Mouse (Mus musculus): ENCODE measurements at regions not wholly inside any gene's neighbourhood (a gene's known extent, or its start where the extent isn't known, plus 50 kb on each side); places are given as distances from the start of the nearest gene placed in this dataset.
A peak's percentile ranks its signal among the peaks of the same experiment; 100 is the strongest.
"Not testable (repeated sequence)": the region's sequence is repeated elsewhere in the genome, so short reads cannot be mapped to it uniquely, and the experiment has no call there.

GRCm38 (mm10) chr10:56980821-56981220 lies 505.4 kb upstream of the Hsf2 start:
- no peak for ATAC-seq (replicated peaks; ENCODE audit: poor library complexity, severe bottlenecking)

GRCm38 (mm10) chr10:56982526-56983190 lies 503.5 kb upstream of the Hsf2 start:
- ATAC-seq (replicated peaks; ENCODE audit: poor library complexity, severe bottlenecking), result no peak

GRCm38 (mm10) chr10:56994969-56995368 lies 491.2 kb upstream of the Hsf2 start:
- ATAC-seq (replicated peaks; ENCODE audit: poor library complexity, severe bottlenecking), result no peak

GRCm38 (mm10) chr10:57000892-57001722 lies 485.1 kb upstream of the Hsf2 start:
- ATAC-seq (replicated peaks; ENCODE audit: poor library complexity, severe bottlenecking), result peak; percentile 99

GRCm38 (mm10) chr10:57001723-57002110 lies 484.5 kb upstream of the Hsf2 start:
- no peak for ATAC-seq (replicated peaks; ENCODE audit: poor library complexity, severe bottlenecking)

GRCm38 (mm10) chr10:57037641-57038040 lies 448.5 kb upstream of the Hsf2 start:
- ATAC-seq (replicated peaks; ENCODE audit: poor library complexity, severe bottlenecking), result no peak

- ATAC-seq (replicated peaks; ENCODE audit: poor library complexity, severe bottlenecking), result no peak
Measured at GRCm38 (mm10) chr10:57040201-57040600, 446.0 kb upstream of the Hsf2 start.

- no peak for ATAC-seq (replicated peaks; ENCODE audit: poor library complexity, severe bottlenecking)
Measured at GRCm38 (mm10) chr10:57046021-57046420, 440.2 kb upstream of the Hsf2 start.

- no peak for ATAC-seq (replicated peaks; ENCODE audit: poor library complexity, severe bottlenecking)
Measured at GRCm38 (mm10) chr10:57046891-57047290, 439.3 kb upstream of the Hsf2 start.

GRCm38 (mm10) chr10:57047719-57048118 lies 438.5 kb upstream of the Hsf2 start:
- no peak for ATAC-seq (replicated peaks; ENCODE audit: poor library complexity, severe bottlenecking)

GRCm38 (mm10) chr10:57053375-57053774 lies 432.8 kb upstream of the Hsf2 start:
- ATAC-seq (replicated peaks; ENCODE audit: poor library complexity, severe bottlenecking), result not testable (repeated sequence)

GRCm38 (mm10) chr10:57090131-57090530 lies 396.1 kb upstream of the Hsf2 start:
- ATAC-seq (replicated peaks; ENCODE audit: poor library complexity, severe bottlenecking), result no peak

GRCm38 (mm10) chr10:57095920-57096319 lies 390.3 kb upstream of the Hsf2 start:
- no peak for ATAC-seq (replicated peaks; ENCODE audit: poor library complexity, severe bottlenecking)

- no peak for ATAC-seq (replicated peaks; ENCODE audit: poor library complexity, severe bottlenecking)
Measured at GRCm38 (mm10) chr10:57113359-57113758, 372.8 kb upstream of the Hsf2 start.

- no peak for ATAC-seq (replicated peaks; ENCODE audit: poor library complexity, severe bottlenecking)
Measured at GRCm38 (mm10) chr10:57114696-57115271, 371.4 kb upstream of the Hsf2 start.

GRCm38 (mm10) chr10:57121514-57121913 lies 364.7 kb upstream of the Hsf2 start:
- no peak for ATAC-seq (replicated peaks; ENCODE audit: poor library complexity, severe bottlenecking)

GRCm38 (mm10) chr10:57127185-57127584 lies 359.0 kb upstream of the Hsf2 start:
- ATAC-seq (replicated peaks; ENCODE audit: poor library complexity, severe bottlenecking), result no peak

- ATAC-seq (replicated peaks; ENCODE audit: poor library complexity, severe bottlenecking), result no peak
Measured at GRCm38 (mm10) chr10:57156426-57156825, 329.8 kb upstream of the Hsf2 start.

- no peak for ATAC-seq (replicated peaks; ENCODE audit: poor library complexity, severe bottlenecking)
Measured at GRCm38 (mm10) chr10:57156912-57157311, 329.3 kb upstream of the Hsf2 start.

- no peak for ATAC-seq (replicated peaks; ENCODE audit: poor library complexity, severe bottlenecking)
Measured at GRCm38 (mm10) chr10:57160546-57160945, 325.6 kb upstream of the Hsf2 start.

GRCm38 (mm10) chr10:57163359-57163758 lies 322.8 kb upstream of the Hsf2 start:
- ATAC-seq (replicated peaks; ENCODE audit: poor library complexity, severe bottlenecking), result no peak
